Mouse (Mus musculus) lung, postnatal 14 days (tissue): ENCODE measurements around the gene Mpp5.

Experiments used
- DNase-seq: peaks from one replicate; pipeline ENCODE4 v3.0.0; 2021

Mpp5 gene

GRCm38 (mm10) chr12:78848246-78848645 lies 99.5 kb downstream of the Mpp5 start:
- no peak for DNase-seq

GRCm38 (mm10) chr12:78860921-78861495 lies 112.3 kb downstream of the Mpp5 start:
- no peak for DNase-seq

- DNase-seq: peak; percentile 98
Observed at GRCm38 (mm10) chr12:78861496-78862253, 113.0 kb downstream of the Mpp5 start, which contains the start of the genes Atp6v1d and Eif2s1. Atp6v1d (minus strand) TSS chr12:78861638. Eif2s1 (plus strand) TSS chr12:78861819.

- no peak for DNase-seq
Observed at GRCm38 (mm10) chr12:78862254-78862730, 113.6 kb downstream of the Mpp5 start.

GRCm38 (mm10) chr12:78865434-78865833 lies 116.7 kb downstream of the Mpp5 start:
- peak; percentile 10 for DNase-seq

- DNase-seq: no peak
Observed at GRCm38 (mm10) chr12:78868115-78868514, 119.4 kb downstream of the Mpp5 start.

GRCm38 (mm10) chr12:78874581-78874980 lies 125.9 kb downstream of the Mpp5 start:
- DNase-seq: no peak

- no peak for DNase-seq
Observed at GRCm38 (mm10) chr12:78890062-78890461, 141.4 kb downstream of the Mpp5 start.
